Mouse (Mus musculus) G1E (cell line): ENCODE results near the gene Cep164.
"Not testable (repeated sequence)": the region's sequence is repeated elsewhere in the genome, so short reads cannot be mapped to it uniquely, and the experiment has no call there.

ENCODE experiments used
- CTCF ChIP-seq: IDR thresholded peaks from 2 replicates; pipeline ENCODE4 v1.5.1; 2012; ENCODE audit warnings: low read depth, low read length, inconsistent platforms, mixed read lengths
- GATA1 ChIP-seq: IDR thresholded peaks from 2 replicates; pipeline ENCODE4 v1.6.1; 2012; ENCODE audit warnings: borderline replicate concordance, low read length, inconsistent platforms, mixed read lengths
- GATA2 ChIP-seq: IDR thresholded peaks from 2 replicates; pipeline ENCODE4 v1.6.1; 2012; ENCODE audit warnings: low read depth, low read length, inconsistent platforms, borderline replicate concordance
- TAL1 ChIP-seq: conservative IDR thresholded peaks from 2 replicates; pipeline ENCODE4 v1.6.1; 2012; ENCODE audit warnings: low read depth, low read length, inconsistent platforms, mixed read lengths

DNA sequence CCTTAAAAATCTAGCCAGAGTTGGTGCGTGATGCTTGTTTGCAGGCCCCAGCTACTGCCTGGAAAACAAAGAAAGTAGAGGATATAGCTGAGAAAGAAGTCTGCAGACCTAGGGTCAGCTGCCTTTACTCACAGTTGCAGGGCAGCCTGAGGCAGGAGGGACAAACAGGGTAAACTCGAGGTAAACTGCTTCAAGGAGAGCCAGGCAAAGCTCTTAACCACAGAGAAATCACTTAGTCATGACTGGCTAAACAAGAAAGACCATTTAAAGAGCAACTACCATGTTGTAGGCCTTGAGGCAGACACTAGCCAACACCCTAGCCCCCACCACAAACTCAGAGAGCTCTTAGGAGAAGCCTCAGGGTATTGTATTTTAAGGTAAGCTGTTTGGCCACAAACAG is 17.7 kb upstream of the Cep164 start:
- not testable (repeated sequence) for TF ChIP-seq CTCF, GATA1, GATA2, TAL1
